Mouse (Mus musculus) spleen, adult 2 months (tissue): Measurements from ENCODE around the gene Acsf3. TPM values are rescaled to one million over a fixed set of nuclear protein-coding genes. Genes with fewer than 3 reads are reported as not detected.

ENCODE experiments used
- DNase-seq, 2 experiments: peaks; one replicate each; pipeline versions ENCODE4 v3.0.0 to v3.0.0-alpha.2; 2012 to 2021; ENCODE audit warnings: low spot score in 2 of 2, low read depth in 1 of 2
- H3K27ac ChIP-seq: fragments of 200-500 bp; 2 replicates; pipeline ENCODE4 v1.5.1; 2012; ENCODE audit warnings: low read length, inconsistent platforms; ENCODE audit not compliant: insufficient read depth
- H3K27me3 ChIP-seq: fragments of 200-500 bp; 2 replicates; pipeline ENCODE4 v1.6.1; 2012; ENCODE audit warnings: mild to moderate bottlenecking, moderate library complexity, low read length, inconsistent platforms; ENCODE audit not compliant: control insufficient read depth, insufficient read depth
- H3K36me3 ChIP-seq: fragments of 200-500 bp; 2 replicates; pipeline ENCODE4 v1.6.1; 2012; ENCODE audit warnings: mild to moderate bottlenecking, low read length, inconsistent platforms; ENCODE audit not compliant: control insufficient read depth, insufficient read depth
- H3K4me1 ChIP-seq: fragments of 200-500 bp; 2 replicates; pipeline ENCODE4 v1.6.1; 2011; ENCODE audit warnings: inconsistent platforms; ENCODE audit not compliant: control insufficient read depth, insufficient read depth, insufficient read length
- H3K4me3 ChIP-seq: fragments of 200-500 bp; 2 replicates; pipeline ENCODE4 v1.5.1; 2011; ENCODE audit warnings: mild to moderate bottlenecking, inconsistent platforms; ENCODE audit not compliant: insufficient read depth, insufficient read length; ENCODE audit errors: extremely low read depth
- CTCF ChIP-seq: fragments of 200-500 bp; IDR thresholded peaks from 2 replicates; pipeline ENCODE4 v1.5.1; 2011; ENCODE audit warnings: mild to moderate bottlenecking, inconsistent platforms; ENCODE audit not compliant: insufficient read depth, insufficient read length, insufficient replicate concordance; ENCODE audit errors: extremely low read depth
- POLR2A ChIP-seq: fragments of 200-500 bp; IDR thresholded peaks from 2 replicates; pipeline ENCODE4 v1.6.1; 2011; ENCODE audit warnings: low read depth, low read length, inconsistent platforms
- WGBS: fragments of 180-500 bp; shearing (Covaris S2); methylation state at CpG from one replicate; pipeline ENCODE4 v1.1.7; 2018; 5-methylcytosine and 5-hydroxymethylcytosine counted together
- polyA plus RNA-seq: library from polyadenylated mRNA; depleted of rRNA; stranded (reverse); fragments of >200 nt; gene quantifications from 2 replicates; pipeline ENCODE4 v1.2.3, GENCODE M21; 2012; rRNA removed

Acsf3 gene
- polyA plus RNA-seq, 1 experiment: 11.1 TPM

GRCm38 (mm10) chr8:122855123-122855522 lies 79.8 kb downstream of the Acsf3 start:
- Histone ChIP-seq H3K27ac (no peak overlapping the region), H3K36me3 (no peaks in the 10 kb centered on the region), H3K4me3 (no peak overlapping the region), H3K4me1 (no peaks in the 10 kb centered on the region), H3K27me3 (no peaks in the 10 kb centered on the region)
- WGBS: 86% methylated on average over 4 of the region's 4 CpGs
- no peak for TF ChIP-seq CTCF
- TF ChIP-seq POLR2A: no peak
- DNase-seq: no peak

- no peak for DNase-seq
- TF ChIP-seq POLR2A: no peak
- TF ChIP-seq CTCF: no peak
- Histone ChIP-seq H3K4me1 (no peaks in the 10 kb centered on the region), H3K27me3 (no peaks in the 10 kb centered on the region), H3K27ac (no peak overlapping the region), H3K4me3 (no peak overlapping the region), H3K36me3 (no peaks in the 10 kb centered on the region)
- 85% methylated on average over 8 of the region's 8 CpGs for WGBS
Measured at GRCm38 (mm10) chr8:122856288-122856687, 81.0 kb downstream of the Acsf3 start.

GRCm38 (mm10) chr8:122859843-122860242 lies 84.6 kb downstream of the Acsf3 start:
- no peak overlapping the region for H3K27ac ChIP-seq
- H3K4me3 ChIP-seq: no peak overlapping the region
- 78% methylated on average over 13 of the region's 13 CpGs for WGBS
- TF ChIP-seq POLR2A (no peak), CTCF (no peak)
- no peaks in the 10 kb centered on the region; the same call in 1 of the 2 replicates for H3K4me1 ChIP-seq
- DNase-seq: no peak
- no peaks in the 10 kb centered on the region for H3K27me3 ChIP-seq
- H3K36me3 ChIP-seq: no peaks in the 10 kb centered on the region

DNA sequence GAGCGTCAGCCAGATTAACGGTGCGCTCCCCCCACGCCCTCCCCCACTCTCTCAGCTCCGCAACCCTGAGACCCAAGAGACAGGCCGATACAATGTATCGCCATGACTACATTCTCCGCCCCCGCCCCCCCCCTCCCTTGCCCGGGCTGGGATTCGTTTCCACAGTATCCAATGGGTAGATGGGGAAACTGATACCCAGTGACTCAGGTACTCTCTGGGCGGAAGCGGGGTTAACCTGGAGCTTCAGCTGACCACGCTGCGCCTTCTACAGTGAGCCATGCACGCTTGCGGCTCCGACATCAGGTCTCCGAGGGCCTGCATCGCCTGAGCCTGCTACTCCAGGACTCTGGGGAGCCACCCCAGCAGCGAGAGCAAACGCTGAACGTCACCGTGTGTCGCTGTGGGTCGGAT lies 89.4 kb downstream of the Acsf3 start:
- TF ChIP-seq POLR2A: no peak
- TF ChIP-seq CTCF: no peak
- H3K27me3 ChIP-seq: no peaks in the 10 kb centered on the region
- 56% methylated on average over 26 of the region's 26 CpGs for WGBS

GRCm38 (mm10) chr8:122865441-122865840 lies 90.2 kb downstream of the Acsf3 start:
- WGBS: 60% methylated on average over 10 of the region's 10 CpGs
- Histone ChIP-seq H3K27me3 (no peaks in the 10 kb centered on the region), H3K4me3 (no peak overlapping the region), H3K4me1 (peaks cover 8% of the 10 kb centered on the region; the same call in 1 of the 2 replicates), H3K27ac (no peak overlapping the region), H3K36me3 (no peaks in the 10 kb centered on the region)
- no peak for DNase-seq
- TF ChIP-seq CTCF (no peak; the same call in 1 of the 2 replicates), POLR2A (no peak)

More for the DNA sequence above, 89.4 kb downstream of the Acsf3 start:
- no peaks in the 10 kb centered on the region for H3K36me3 ChIP-seq
- peaks cover 3% of the 10 kb centered on the region; the same call in 1 of the 2 replicates for H3K4me1 ChIP-seq
- DNase-seq: no peak
- no peak overlapping the region for H3K27ac ChIP-seq
- H3K4me3 ChIP-seq: no peak overlapping the region; the same call in 1 of the 2 replicates

- WGBS: 59% methylated on average over 8 of the region's 8 CpGs
- no peak overlapping the region for H3K4me3 ChIP-seq
- no peak for TF ChIP-seq CTCF
- no peak for TF ChIP-seq POLR2A
- H3K36me3 ChIP-seq: no peaks in the 10 kb centered on the region
- no peaks in the 10 kb centered on the region for H3K27me3 ChIP-seq
- peaks cover 8% of the 10 kb centered on the region; the same call in 1 of the 2 replicates for H3K4me1 ChIP-seq
- no peak overlapping the region for H3K27ac ChIP-seq
- DNase-seq: no peak
Measured at GRCm38 (mm10) chr8:122866231-122866630, 90.9 kb downstream of the Acsf3 start.

Other genes with a start within 250 kb of the Acsf3 start
- 96.7 and 117 TPM in 2 replicates for gene Piezo1, start 224.2 kb upstream of the Acsf3 start, polyA plus RNA-seq
- 50.4 and 118 TPM in 2 replicates for gene Cdt1, start 207.5 kb upstream of the Acsf3 start, polyA plus RNA-seq
- 86.7 and 106 TPM in 2 replicates for gene Aprt, start 198.6 kb upstream of the Acsf3 start, polyA plus RNA-seq
- 13.1 and 16.4 TPM in 2 replicates for gene Galns, start 164.0 kb upstream of the Acsf3 start, polyA plus RNA-seq
- 101 and 133 TPM in 2 replicates for gene Trappc2l, start 163.8 kb upstream of the Acsf3 start, polyA plus RNA-seq
- 0.13 TPM in 1 of 2 replicates, not detected in the other for gene Pabpn1l, start 152.7 kb upstream of the Acsf3 start, polyA plus RNA-seq
- 38.3 and 40.2 TPM in 2 replicates for gene Cbfa2t3, start 76.4 kb upstream of the Acsf3 start, polyA plus RNA-seq
- gene Cdh15, start 72.5 kb downstream of the Acsf3 start, polyA plus RNA-seq: not detected in 2 replicates